Mouse (Mus musculus) heart, postnatal 0 days (tissue): ENCODE results near the gene Trak2.

Experiments used
- CTCF ChIP-seq: IDR thresholded peaks from 2 replicates; pipeline ENCODE4 v1.5.1; 2016; ENCODE audit warnings: antibody characterized with exemption, control low read depth, low read depth
- EP300 ChIP-seq: IDR thresholded peaks from 2 replicates; pipeline ENCODE4 v1.6.1; 2016; ENCODE audit warnings: antibody characterized with exemption, low read depth

DNA sequence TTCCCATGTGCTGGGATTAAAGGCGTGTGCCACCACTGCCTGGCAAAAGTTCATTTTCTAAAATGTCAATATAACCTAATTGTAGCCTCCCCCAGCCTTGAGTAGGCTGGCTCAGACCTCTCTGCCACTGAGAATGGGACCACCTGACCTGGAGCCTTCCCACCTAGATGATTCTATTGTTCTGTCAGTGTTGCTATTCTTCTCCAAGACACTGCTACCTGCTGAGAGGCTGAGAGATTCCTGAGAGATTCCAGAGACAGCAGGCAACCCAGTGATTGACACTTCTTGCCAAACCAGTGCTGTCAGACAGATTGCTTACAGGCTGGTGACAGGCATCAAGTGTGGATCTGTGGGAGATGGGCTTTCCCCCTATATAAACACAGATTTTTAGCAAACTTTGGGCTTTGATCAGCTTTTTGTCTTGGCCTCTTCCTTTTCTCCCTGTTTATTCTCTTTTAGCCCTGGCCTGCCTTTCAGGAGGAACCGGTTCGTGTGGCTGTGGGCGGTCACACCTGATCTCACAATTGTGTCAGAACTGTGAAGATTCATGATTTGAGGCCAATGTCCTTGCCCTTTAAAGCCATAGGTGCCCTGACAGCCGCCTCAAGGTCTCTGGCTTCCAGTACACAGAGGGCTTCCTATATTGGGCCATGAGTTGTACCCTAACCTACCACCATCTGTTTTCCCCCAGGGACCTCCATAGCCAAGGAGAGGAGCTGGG, 83.2 kb downstream of the Trak2 start:
- TF ChIP-seq CTCF (no peak), EP300 (no peak)
